Mouse (Mus musculus): ENCODE measurements around the gene Dok3.

DNA sequence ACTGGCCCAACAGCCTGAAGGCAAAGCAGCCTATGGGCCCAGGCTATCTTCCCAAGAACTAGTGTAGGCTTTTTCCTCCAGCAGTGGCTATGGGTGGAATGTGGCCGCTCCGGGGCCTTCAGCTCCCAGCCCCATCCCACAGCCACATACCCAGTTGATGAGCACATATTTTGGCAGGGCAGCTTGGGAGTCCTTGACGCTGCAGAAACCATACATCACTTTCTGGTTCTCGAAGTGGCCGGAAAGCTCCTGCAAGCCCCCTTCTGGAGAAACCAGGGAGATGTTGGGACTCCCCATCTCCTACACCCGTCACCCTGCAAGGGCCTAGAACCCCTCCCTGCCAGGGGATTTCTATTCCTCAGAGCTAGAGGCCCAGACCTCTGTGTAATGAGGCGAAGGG, 46.6 kb downstream of the Dok3 start:
- TF ChIP-seq CTCF (IDR thresholded peaks at IDR 0.05; ENCODE audit: insufficient read depth, low read length): no peak
- TF ChIP-seq POLR2A (IDR thresholded peaks at IDR 0.05; ENCODE audit: borderline replicate concordance, extremely low read depth, low read depth, low read length): no peak

Data from lung, adult 2 months (tissue).